Mouse (Mus musculus) adrenal gland, postnatal 4 days (tissue): ENCODE data around the gene Fggy. TPM values are rescaled to one million over a fixed set of nuclear protein-coding genes. Genes with fewer than 3 reads are reported as not detected.

Experiments
- DNase-seq, 2 experiments: peaks; one replicate each; pipeline ENCODE4 v3.0.0; 2021 to 2022; ENCODE audit warnings: low spot score in 2 of 2, mixed read lengths in 2 of 2
- long read RNA-seq, 2 experiments: library from polyadenylated mRNA; stranded (forward); transcript quantifications; one replicate each; pipeline ENCODE4 v2.0.0; 2021
- total RNA-seq, 2 experiments: library from RNA; stranded (reverse); gene quantifications; 2 replicates each; pipeline ENCODE4 v1.2.3; 2021

Fggy gene
- total RNA-seq = 10 to 100 TPM; 48.2 to 60.9 TPM
- long read RNA-seq, experiment 1, transcript Fggy-202 (16 exons, 1,891 nt) = major isoform, 24 of 57 reads
- long read RNA-seq, experiment 1, partial matches to known transcripts = 6 of 57 reads
- long read RNA-seq, experiment 1, other reads (novel, unspliced or antisense) = 27 of 57 reads
- long read RNA-seq, experiment 2, transcript Fggy-202 (16 exons, 1,891 nt) = major isoform, 28 of 57 reads
- long read RNA-seq, experiment 2, partial matches to known transcripts = 7 of 57 reads
- long read RNA-seq, experiment 2, other reads (novel, unspliced or antisense) = 22 of 57 reads

DNA sequence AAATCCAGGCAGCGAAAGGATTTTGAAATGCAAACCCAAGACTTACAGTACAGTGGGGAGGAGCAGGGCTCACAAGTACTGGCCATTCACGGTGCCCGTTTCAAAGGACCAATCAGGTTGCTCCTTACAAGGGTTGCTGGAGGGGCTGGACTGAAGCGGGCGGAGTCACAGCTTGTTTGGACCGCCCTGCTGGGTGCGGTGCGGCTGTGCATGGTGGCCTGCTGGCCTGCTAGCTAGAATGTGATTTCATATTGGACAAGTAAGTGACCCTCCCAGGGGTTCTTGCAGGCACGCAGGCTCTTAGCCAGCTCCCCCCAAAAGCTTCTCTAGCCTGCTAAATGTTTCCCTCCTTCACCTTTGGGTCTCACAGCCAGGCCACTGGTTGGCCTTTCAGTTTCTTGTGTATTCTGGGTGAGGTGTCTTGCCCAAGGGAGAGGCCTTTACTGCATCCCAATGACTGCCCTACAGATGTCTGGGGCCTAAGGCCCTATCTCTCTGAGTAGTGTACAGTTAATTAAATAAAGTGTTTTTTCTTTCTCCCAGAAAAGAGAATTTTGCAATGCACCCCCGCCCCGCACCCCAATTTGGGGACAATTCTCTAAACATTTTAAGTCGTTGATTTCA lies at the start of gene Fggy:
Gene Fggy, plus strand, starts transcription at position 175 of the 624 bp plus-strand sequence.
- DNase-seq = peak; percentile 94 to 95

DNA sequence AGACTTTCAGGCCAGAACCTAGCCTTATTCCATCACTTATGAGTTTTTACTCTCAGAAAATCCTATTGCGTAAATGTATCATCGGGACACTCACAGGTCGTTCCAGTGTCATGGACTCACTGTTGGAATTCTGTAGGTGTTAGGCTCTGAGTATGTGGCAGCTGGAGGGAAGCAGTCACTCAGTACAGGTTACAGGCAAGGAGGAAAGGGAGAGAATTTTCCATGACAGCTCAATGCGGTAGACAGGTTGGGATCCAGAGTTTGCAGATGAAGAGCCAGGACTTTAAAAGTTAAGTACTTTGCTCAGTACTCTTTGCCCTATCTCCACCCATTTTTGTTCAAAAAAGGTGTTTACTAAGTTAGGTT lies 49.4 kb upstream of the Fggy start:
- no peak for DNase-seq

DNA sequence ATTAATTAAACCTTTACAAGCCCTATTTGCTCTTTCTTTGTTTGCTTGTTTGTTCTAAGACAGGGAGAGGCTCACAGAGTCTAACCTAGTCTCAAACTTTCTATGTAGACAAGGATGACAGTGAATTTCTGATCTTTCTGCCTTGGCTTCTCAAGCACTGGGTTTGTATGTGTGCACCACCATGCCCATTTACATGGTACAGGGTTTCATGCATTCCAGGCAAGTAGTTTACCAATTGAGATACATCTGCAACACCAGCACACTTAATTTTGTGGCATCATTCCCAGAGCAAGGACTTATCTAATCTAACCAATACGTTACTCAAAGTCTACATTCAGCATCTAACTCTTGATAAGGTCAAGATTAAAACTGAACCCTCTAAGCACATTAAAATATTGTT lies 38.9 kb upstream of the Fggy start:
- no peak for DNase-seq

DNA sequence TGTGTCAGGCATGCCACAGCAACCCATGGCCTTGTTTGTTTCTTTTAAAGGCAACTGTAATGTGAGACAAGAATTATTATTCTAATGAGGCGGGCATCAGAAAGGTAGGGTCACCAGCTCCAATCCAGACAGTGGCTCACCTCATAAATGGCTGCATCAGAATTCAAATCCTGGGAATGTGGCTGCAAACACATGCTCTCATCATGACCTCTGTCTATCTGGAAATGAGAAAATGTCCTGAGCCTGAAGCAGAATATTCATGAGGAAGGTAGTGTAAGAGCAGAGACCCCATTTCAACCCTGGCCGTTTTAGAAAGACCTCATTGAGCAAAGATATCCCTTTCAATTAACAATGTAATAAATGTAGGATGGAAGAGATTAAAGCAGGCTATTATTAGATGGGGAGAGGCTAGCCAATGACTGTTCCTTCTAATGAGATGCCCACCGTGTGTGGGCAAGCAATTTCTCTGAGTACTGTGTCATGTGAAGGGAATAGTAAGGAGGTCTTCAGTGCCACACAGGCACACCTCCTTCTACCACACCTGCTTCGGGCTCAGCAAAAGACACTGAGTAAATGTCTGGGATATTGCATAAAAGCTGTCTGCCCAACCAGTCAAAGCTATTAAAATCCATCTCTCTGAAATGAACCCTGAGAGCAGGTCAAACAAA lies 37.2 kb upstream of the Fggy start:
- no peak for DNase-seq

DNA sequence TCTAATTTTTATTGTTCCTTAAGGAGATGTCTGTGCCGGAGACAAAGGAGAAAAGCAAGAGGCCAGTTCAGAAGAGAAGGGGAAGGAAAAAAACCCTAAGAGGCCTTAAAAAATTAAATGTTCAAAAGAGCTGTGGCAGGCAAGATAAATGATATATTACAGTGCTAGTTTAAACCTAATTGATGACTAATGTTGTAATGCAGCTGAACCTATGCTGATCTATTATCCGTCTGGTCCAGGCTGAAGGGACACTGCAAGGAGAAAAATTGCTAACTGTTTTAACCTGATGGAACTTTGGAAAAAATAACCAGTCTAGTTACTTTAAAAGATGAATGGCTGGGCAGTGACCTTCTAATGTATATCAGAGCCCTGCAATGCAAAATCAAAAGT lies 36.7 kb upstream of the Fggy start:
- DNase-seq = no peak

DNA sequence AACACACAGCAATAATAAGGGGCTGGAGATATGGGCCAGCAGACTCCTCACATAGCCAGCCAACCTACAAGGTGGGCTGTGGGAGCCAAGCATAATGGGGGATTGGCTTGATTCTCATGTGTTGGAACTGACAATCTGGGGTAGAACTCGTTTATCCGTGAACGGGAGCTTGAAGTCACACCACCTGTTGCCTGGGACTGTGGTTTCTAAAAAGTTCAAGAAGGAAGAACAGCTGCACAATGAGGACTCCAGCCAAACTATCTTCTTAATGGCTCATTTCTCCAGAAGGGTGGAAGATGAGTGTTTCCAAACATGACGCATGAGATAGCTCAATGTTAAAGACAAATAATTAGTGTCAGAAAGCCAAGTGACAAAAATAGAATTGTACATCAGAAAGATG lies 30.7 kb upstream of the Fggy start:
- no peak for DNase-seq

DNA sequence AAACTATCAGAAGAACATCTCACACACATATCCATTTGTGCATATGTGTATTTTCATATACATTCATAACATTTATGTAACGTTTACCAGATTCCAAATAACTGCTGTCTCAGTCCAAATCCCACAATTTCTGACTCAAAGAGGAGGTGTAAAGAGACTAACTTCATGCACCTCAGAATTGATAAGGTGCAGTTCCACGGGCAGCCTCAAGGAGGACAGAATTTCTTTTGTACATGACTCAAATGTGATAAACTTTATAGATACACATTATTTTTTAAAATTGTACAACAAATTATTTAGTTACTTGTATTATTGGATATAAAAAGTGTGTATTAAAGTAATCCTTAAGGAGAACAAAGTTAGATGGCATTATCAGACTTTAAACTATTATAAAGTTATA lies 26.6 kb upstream of the Fggy start:
- DNase-seq = no peak

DNA sequence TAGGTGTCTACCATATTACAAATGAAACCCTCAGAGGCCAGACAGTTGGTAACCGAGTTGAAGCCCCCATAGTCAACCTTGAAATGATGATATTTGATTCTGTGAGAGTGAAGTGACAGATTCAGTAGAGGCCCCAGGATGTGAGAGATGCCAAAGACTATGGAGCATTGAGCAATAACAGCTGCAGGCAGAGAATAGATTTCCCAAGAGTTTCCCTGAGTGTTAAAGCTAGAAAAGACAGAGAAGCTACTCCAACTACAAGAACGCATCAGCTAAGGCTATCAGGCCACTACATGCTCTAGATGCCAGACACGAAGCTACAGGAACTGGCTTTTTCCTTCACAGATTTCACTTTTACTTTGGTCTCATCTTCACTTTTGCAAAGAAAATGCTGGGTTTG lies 23.4 kb upstream of the Fggy start:
- DNase-seq = no peak

DNA sequence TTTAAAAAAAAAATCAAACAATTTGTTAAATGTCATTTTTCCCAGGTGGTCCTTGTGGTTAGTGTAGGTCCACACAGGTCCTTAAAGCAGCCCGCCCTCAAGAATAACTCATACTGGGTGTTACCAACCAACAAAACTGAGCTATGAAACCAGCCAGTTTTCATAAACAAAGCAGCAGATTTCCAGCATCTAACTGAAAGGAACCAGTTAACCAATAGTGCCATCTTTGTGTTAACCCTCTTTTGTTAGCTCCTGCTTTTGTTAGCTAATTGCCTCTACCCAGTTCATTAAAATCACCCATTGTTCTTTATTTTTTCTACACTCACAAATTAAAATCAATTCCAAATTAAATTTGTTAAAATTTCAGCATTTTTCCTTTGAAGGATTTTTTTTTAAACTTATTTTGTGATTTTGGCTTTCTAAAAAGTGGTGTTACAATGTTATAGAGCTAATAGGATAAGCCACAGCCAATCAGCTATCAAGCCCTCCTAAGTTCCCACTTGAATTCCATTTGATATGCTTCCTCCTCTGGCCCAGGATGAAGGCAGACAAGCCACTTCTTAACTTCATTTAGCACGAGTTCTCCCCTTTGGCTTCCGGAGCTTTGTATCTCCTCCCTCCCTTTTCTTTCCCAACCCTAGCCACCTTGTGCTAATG lies 15.8 kb upstream of the Fggy start:
- DNase-seq = no peak

DNA sequence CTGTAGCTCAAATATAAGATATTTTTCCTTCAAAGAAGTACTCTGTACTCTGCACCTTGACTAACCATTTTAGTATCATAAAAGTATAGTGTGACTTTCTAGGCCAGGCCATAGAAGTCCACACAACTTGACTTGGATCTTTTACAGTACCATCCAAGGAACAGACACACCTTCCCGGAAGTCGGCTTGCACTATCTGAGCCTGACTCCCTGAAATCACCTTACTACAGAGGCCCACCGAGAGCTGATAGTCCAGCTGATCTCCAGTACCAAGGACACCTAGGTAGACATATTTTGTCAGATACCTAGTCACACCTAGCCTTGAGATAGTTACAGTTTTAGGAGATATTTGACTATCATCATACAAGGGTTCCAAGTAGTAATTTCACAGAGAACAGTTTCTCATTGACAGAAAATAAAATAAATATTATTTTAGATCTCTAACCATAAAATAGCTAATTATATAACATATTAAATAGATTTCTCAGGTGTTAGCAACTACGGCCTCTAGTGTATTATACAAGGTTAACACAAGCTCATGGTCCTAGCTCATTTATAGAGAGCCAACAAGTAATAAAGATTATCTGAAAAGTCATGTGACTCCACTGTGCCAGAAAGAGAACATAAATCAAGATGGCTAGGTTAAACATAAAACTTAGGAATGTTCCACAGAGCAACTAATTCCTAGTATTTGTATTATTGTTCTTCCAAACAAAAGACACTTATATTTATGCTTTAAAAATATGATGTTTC lies 15.1 kb upstream of the Fggy start:
- no peak for DNase-seq

DNA sequence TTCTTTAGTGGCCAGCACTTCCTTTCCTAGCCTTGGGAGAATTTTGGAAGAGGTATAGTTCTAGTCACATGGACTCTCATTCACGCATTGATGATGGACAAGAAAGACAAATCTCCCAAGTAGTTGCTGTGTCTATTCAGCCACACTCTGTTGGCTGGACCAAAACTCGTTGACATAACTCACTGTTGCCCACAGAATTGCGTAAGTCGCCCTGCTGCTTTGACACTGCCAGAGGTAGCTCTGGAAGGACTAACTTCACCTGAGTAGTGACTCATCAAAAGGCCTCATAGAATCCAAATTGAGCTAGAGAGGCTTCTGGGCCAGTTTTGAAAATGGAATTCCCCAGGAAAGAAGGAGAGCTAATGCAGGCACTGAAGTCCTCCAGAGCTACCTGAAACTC lies 13.8 kb upstream of the Fggy start:
- no peak for DNase-seq

DNA sequence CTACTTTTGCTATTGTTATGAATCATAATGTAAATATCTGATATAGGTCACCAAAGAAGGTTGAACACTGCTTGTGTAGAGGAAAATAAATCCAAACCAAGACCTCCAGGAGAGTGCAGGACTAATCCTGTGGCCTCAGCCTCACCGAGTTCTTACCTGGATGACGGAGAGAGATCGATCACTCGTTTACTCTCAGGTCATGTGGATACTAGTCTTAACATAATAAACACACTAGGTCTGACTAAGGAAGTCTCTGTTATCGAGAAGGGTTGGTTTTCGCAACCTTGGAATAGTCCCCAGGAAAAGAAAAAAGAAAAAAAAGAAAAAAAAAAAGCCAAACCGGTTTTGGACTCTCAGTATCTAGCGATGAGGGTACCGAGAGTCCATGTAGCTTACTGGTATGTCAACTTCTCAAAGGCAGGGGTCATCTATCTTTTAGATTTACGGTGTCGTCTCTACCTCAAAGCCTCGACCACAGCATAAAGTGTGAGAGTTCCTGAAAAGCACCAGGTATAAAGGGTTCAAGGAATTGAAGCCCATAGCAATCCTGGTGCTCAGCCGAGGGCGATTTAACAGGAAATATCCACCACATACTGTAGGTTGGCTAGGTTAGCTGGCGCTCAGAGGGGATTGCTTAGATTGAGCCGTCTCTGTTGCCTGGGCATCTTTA lies 509 bp upstream of the Fggy start:
- DNase-seq = no peak

DNA sequence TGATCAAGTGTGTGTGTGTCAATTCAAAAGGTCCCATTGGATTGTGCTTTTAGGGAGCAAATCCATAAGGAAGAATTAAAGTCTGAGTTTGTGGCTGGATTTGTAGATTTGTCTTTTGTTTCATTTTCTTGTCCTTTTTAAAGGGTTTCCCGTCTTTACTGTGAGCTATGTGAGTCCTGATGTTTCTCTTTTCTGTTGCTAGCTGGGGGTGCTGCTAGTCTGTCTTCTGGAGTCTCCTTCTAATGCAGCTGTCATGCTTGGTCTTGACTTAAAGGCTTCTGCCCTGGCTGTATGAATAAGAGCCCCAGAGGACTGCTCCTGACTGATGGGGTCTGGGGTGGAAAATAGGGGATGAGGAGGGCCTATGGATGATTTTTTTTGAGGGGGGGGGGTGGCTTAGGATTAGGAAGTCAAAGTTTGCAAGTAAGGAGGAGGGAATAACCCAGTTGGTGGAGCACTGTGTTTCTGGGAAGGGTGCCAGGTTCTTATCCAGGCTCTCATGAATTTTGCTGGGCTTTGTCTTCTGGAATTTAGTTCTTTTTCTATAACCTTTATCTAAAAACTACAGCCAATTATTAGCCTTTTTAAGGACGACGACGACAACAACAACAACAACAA lies 1.1 kb downstream of the Fggy start:
- DNase-seq = peak in 1 of 2 experiments; percentile 6

DNA sequence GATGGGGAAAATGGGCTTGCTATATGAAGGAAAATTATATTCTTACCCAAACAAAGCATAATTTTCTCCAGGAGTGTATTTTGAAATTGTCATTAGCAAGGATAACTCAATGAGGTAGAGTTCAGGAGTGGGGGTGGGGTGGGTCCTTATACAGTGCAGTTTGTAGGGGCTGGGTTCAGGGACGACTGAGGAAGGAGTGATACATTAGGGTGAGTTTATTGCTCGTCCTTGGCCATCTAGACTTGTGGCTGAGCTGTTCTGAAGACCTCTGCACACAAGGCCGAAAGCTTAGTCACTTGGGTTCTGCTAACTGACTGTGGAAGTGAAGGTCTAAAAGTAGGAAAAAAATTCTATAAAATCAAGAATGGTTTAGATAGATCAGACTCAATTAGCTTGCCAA lies 14.3 kb downstream of the Fggy start:
- DNase-seq = no peak

DNA sequence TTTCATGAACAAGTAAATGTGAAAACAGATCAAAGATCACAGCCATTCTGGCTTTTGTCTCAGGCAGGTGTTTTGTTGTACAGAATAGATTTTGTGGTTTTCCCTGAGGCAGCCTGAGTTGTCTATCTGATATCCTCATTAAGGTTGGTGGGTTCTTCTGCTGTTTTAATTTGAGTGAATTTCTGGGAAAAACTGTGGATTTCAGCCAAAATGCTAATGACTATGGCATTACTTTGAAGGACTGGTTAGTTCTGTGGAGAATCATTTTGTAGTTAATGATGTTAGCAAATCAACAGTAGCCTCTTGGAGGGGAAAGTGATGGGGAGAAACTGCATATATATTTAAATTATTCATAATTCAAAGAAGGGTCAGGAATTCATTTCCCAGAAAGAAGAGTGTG lies 16.4 kb downstream of the Fggy start:
- no peak for DNase-seq

DNA sequence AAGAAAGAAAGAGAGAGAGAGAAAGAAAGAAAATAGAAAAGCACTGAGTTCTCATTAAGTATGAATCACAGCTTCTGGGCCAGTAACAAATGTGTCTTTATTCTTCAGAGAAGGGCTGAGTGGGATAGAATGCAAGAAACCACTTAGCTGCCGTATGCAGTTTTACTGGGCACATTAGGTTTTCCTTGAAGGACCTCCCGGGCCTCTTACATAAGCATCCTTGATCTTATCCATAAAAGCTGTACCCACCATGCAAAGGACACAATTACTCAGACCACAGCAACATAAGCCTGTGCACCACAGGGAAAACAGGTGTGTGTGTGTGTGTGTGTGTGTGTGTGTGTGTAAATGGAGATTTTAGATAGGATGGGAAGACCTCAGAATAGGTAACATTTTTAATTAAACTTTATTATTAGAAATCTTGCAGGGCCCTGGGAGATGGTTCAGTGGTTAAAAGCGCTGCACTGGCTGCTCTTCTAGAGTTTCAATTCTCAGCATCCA lies 18.2 kb downstream of the Fggy start:
- DNase-seq = no peak

DNA sequence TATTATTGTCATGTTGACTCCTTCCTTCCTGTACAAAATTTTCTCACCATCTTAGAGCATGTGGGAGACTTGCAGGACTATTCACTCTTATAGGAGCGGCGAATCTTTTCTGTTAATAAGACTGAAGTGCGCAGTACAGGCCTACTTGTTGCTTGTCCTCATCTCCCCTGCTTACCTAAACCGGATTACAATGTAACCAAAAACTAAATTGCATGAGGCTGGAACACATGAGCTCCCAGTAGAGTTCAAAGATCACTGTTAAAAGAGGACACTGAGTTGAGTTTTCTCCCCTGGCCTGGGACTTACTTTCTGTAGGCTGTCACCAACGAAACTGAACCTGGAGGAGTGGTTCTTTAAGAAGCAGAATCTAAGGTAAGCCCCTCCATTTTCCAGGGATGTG lies 21.9 kb downstream of the Fggy start:
- no peak for DNase-seq

DNA sequence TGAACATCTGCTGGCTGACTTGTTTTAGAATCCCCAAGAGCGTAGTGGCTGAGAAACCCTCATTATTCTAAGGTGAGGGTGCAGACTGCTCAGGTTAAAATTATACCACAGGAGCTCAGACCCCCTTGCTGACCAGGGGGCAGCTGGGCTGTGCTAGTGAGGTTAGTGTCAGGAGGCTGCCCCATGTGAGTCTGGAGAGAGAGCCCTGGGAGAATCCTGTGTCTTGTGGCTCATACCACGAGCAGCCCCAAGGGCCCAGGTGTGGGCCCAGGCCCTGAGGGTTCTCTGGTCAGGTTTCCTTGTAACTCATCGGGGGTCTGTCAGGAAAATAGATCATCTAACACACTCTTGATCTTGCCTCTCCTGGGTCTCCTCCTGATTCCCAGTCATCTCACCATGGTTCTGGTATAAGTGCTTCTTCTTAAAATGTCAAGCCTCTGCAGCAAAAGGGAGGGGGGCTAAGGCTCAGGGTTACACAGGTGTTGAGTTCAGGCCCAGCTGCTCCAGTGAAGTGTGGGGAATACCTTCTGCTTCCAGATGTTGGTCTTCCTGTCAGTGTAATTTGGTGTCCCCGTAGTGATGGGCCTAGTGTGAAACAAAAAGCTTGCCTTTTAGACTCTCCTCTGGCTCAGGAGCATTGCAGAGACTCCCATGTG lies 26.9 kb downstream of the Fggy start:
- DNase-seq = no peak

DNA sequence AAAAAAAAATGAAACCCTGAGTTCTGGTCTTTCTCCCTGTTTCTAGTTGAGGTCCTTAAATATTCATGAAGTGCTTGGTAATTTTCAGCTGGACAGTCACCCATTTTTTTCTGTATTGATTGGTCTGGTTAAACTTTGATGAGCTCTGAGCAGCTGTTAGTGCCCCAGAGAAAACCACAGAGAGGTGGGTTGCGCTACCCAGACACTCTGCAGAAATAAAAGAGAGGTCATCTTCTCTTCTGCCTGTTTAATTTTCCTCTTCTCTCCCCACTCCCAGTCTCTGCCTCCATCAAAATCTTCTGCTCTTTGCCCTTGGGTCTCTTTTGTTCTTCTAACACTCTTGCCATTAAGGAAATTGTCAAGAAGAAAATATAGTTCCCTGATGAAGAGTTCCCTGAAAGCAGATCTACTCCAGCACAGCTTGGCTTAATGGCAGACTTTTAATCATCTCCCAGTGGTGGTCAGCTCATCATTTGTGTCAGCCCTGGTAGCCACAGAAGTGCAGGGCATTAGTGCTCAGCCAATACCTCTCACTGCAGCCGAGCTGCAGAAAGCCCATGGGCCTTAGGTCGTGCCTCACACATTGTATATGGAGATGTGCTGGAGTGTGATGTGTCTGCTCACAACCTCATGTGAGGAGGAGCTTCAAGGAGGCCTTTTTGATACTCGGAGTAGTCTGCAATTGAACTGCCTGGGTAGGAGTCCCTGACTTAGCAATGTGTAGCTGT lies 29.1 kb downstream of the Fggy start:
- no peak for DNase-seq
